Mouse (Mus musculus) cortical plate, adult 2 months (tissue): ENCODE data around the gene Hsdl1. TPM values are rescaled to one million over a fixed set of nuclear protein-coding genes. Genes with fewer than 3 reads are reported as not detected.

Source experiments
- H3K27ac ChIP-seq: fragments of 200-500 bp; 2 replicates; pipeline ENCODE4 v1.5.1; 2012; ENCODE audit warnings: low read length, control low read depth, inconsistent platforms; ENCODE audit not compliant: insufficient read depth
- H3K4me1 ChIP-seq: fragments of 200-500 bp; 2 replicates; pipeline ENCODE4 v1.6.1; 2011; ENCODE audit warnings: low read length; ENCODE audit not compliant: control insufficient read depth, insufficient read depth
- H3K4me3 ChIP-seq: fragments of 200-500 bp; 2 replicates; pipeline ENCODE4 v1.5.1; 2011; ENCODE audit warnings: mild to moderate bottlenecking, low read length, control low read depth; ENCODE audit not compliant: insufficient read depth
- CTCF ChIP-seq: fragments of 200-500 bp; IDR thresholded peaks from 2 replicates; pipeline ENCODE4 v1.5.1; 2011; ENCODE audit warnings: mild to moderate bottlenecking, control low read depth, low read length; ENCODE audit not compliant: insufficient read depth; ENCODE audit errors: extremely low read depth
- POLR2A ChIP-seq: fragments of 200-500 bp; IDR thresholded peaks from 2 replicates; pipeline ENCODE4 v1.6.1; 2011; ENCODE audit warnings: mild to moderate bottlenecking, low read length, control low read depth; ENCODE audit not compliant: insufficient read depth; ENCODE audit errors: extremely low read depth
- polyA plus RNA-seq: library from polyadenylated mRNA; depleted of rRNA; stranded (reverse); fragments of >200 nt; gene quantifications from 2 replicates; pipeline ENCODE4 v1.2.3, GENCODE M21; 2012; rRNA removed

The Hsdl1 gene
- polyA plus RNA-seq, 1 experiment, result 32.2 TPM

DNA sequence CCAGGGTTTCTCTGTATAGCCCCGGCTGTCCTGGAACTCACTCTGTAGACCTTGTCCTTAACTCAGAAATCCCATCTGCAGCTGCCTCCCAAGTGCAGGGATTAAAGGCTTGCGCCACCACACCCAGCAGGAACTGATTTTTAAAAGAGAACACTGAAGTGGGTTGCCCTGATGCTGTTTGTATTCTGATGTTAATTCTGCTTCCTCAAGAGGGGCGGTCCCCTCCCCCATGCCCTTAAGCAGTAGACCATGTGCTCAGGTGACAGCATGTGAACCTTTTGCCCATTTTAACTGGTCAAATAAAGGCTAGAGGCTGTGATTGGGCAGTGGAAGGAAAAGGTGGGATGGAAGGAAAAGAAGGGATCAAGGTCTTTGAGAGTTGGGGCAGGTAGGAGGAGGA is 59.2 kb downstream of the Hsdl1 start:
- no peak overlapping the region for H3K4me3 ChIP-seq
- TF ChIP-seq CTCF (no peak), POLR2A (no peak)
- H3K4me1 ChIP-seq, result no peaks in the 10 kb centered on the region
- no peak overlapping the region for H3K27ac ChIP-seq

DNA sequence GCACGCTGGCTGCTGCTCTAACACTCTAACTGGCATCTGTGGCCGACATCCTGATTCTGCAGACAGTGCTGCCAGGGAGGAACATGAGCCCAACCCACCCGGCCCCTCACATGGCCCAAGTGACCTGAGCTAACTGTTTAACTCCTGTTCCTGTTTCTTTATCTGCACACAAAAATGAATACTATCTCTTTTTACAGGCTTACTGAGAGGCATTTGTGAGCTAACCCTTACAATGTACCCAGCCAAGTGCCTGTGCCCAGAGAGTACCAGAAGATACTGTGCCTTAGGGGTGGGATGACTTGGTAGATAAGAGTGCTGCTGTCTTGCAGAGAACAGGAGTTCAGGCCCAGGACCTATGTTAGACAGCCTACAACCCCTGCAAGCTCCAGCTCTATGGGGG is 60.0 kb downstream of the Hsdl1 start:
- Histone ChIP-seq H3K27ac (no peak overlapping the region), H3K4me1 (no peaks in the 10 kb centered on the region), H3K4me3 (no peak overlapping the region)
- no peak for TF ChIP-seq POLR2A
- TF ChIP-seq CTCF, result no peak

DNA sequence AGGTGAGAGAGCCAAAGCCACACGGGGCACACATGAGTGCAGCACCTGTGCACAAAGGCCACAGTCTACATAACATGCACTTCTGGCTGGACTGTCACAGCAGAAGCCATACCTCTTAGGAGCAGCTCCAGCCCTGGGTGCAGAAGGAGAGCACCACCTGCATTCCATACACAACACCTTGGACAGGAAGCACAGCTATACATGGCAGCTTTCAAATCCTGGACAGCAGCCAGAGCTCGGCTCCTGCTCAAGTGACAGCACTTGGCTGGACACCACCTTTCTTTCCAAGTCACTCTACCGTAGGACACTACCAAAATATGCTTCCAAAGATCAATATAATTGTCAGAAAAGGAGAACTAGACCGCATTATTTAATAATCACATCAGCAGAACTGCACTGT is 61.6 kb downstream of the Hsdl1 start:
- Histone ChIP-seq H3K27ac (no peak overlapping the region), H3K4me1 (no peaks in the 10 kb centered on the region), H3K4me3 (no peak overlapping the region)
- TF ChIP-seq CTCF (no peak), POLR2A (no peak)

Other genes with a start within 250 kb of the Hsdl1 start
- 451 and 498 TPM in 2 replicates for gene Hsbp1, start 230.7 kb downstream of the Hsdl1 start, polyA plus RNA-seq
- gene Mlycd, start 180.3 kb downstream of the Hsdl1 start, polyA plus RNA-seq, result 24.7 and 26.9 TPM in 2 replicates
- gene Osgin1, start 141.1 kb downstream of the Hsdl1 start, polyA plus RNA-seq, result 0.86 and 1.1 TPM in 2 replicates
- gene Necab2, start 128.5 kb downstream of the Hsdl1 start, polyA plus RNA-seq, result 31.9 and 48.3 TPM in 2 replicates
- 0.09 and 0.23 TPM in 2 replicates for gene Slc38a8, start 73.5 kb downstream of the Hsdl1 start, polyA plus RNA-seq
- gene Mbtps1, start 16.4 kb downstream of the Hsdl1 start, polyA plus RNA-seq, result 63.1 and 66.1 TPM in 2 replicates
- gene Dnaaf1, start 52 bp upstream of the Hsdl1 start, polyA plus RNA-seq, result 0.21 and 0.44 TPM in 2 replicates
- gene Taf1c, start 30.0 kb upstream of the Hsdl1 start, polyA plus RNA-seq, result 15.8 and 16.6 TPM in 2 replicates
- gene Adad2, start 37.6 kb upstream of the Hsdl1 start, polyA plus RNA-seq, result 0.08 and 0.23 TPM in 2 replicates
- gene Kcng4, start 60.5 kb upstream of the Hsdl1 start, polyA plus RNA-seq, result 5.3 and 5.5 TPM in 2 replicates
- 17.5 and 20.3 TPM in 2 replicates for gene Wfdc1, start 91.2 kb upstream of the Hsdl1 start, polyA plus RNA-seq
- gene Atp2c2, start 124.8 kb upstream of the Hsdl1 start, polyA plus RNA-seq, result 0.96 and 1.1 TPM in 2 replicates
- 11.3 and 12.3 TPM in 2 replicates for gene Tldc1, start 203.2 kb upstream of the Hsdl1 start, polyA plus RNA-seq